9 mouse cellular contexts compared by ENCODE assay signal in genomic region chr1:153635521-153635920, GRCm38 (mm10). TPM values are rescaled to one million over a fixed set of nuclear protein-coding genes. Genes with fewer than 3 reads are reported as not detected.
DNase-seq lines count a peak whose midpoint lies in the region; ATAC-seq and TF ChIP-seq lines count a peak whose summit lies in the region.
"Had no signal": no experiment of that assay in that cellular context is flagged by ENCODE, and none has a peak within 500 bp of the region (broad histone marks: within the 10 kb centered on the region; RNA-seq: fewer than 3 reads in every experiment).

No protein-coding gene starts in this region.

- ATAC-seq in frontal cortex, adult (ENCODE audit: low TSS enrichment), result no peak
- peak; percentile 83 for ATAC-seq in forebrain, postnatal 0 days
- no peak for ATAC-seq in intestine, postnatal 0 days

- TF ChIP-seq CTCF in forebrain, postnatal 0 days (IDR thresholded peaks at IDR 0.05; ENCODE audit: low read depth), result no peak
- TF ChIP-seq CTCF in intestine, postnatal 0 days (IDR thresholded peaks at IDR 0.05; ENCODE audit: low read depth), result no peak

- DNase-seq in frontal cortex, adult 2 months (ENCODE audit: extremely low spot score in 1 of 2, low spot score in 1 of 2), result peak; percentile 44 to 77
- DNase-seq in Muller cell, postnatal 12 days (ENCODE audit: inconsistent ontology term), result peak; percentile 89
- peak; percentile 86 for DNase-seq in forebrain, postnatal 0 days
- DNase-seq in kidney, postnatal 14 days, result peak; percentile 85
- DNase-seq in lung, postnatal 25 days (ENCODE audit: low spot score), result peak; percentile 74
- no peak for DNase-seq in spleen, adult 12 weeks (ENCODE audit: low spot score)

- 34% methylated on average over 3 of the region's 3 CpGs for WGBS in forebrain, postnatal 0 days
- 70% methylated on average over 3 of the region's 3 CpGs for WGBS in intestine, postnatal 0 days

- H3K4me2 ChIP-seq in forebrain, postnatal 0 days (ENCODE audit: low read depth), result no peak overlapping the region
- H3K4me2 ChIP-seq in intestine, postnatal 0 days (replicated peaks; ENCODE audit: low read depth), result no peak overlapping the region

- H3K4me3 ChIP-seq in forebrain, postnatal 0 days (ENCODE audit: low read depth, low read length), result no peak overlapping the region
- H3K4me3 ChIP-seq in intestine, postnatal 0 days (ENCODE audit: low read depth, low read length), result no peak overlapping the region

- no peaks in the 10 kb centered on the region for H3K4me1 ChIP-seq in forebrain, postnatal 0 days (ENCODE audit: insufficient read depth)
- H3K4me1 ChIP-seq in intestine, postnatal 0 days (replicated peaks; ENCODE audit: control insufficient read depth, insufficient read depth, low read length), result no peaks in the 10 kb centered on the region

- no peaks in the 10 kb centered on the region for H3K36me3 ChIP-seq in forebrain, postnatal 0 days (ENCODE audit: insufficient read depth)
- no peaks in the 10 kb centered on the region for H3K36me3 ChIP-seq in intestine, postnatal 0 days (ENCODE audit: control insufficient read depth, insufficient read depth)

- H3K9me3 ChIP-seq in forebrain, postnatal 0 days (ENCODE audit: low read length), result no peaks in the 10 kb centered on the region
- H3K9me3 ChIP-seq in intestine, postnatal 0 days (ENCODE audit: control insufficient read depth), result no peaks in the 10 kb centered on the region

- no peaks in the 10 kb centered on the region for H3K27me3 ChIP-seq in forebrain, postnatal 0 days (ENCODE audit: insufficient read depth, low read length)
- no peaks in the 10 kb centered on the region for H3K27me3 ChIP-seq in intestine, postnatal 0 days (replicated peaks; ENCODE audit: control insufficient read depth, insufficient read depth, low read length)

- H3K9ac ChIP-seq in forebrain, postnatal 0 days, result no peak overlapping the region
- no peak overlapping the region for H3K9ac ChIP-seq in intestine, postnatal 0 days (ENCODE audit: low read depth, low read length)
- H3K9ac ChIP-seq: liver, embryonic 14.5 days had no signal

- H3K27ac ChIP-seq in forebrain, postnatal 0 days (ENCODE audit: low read depth, low read length), result peak overlapping the region; percentile 35; the same call in 1 of the 2 replicates
- H3K27ac ChIP-seq in intestine, postnatal 0 days (ENCODE audit: low read depth, low read length), result no peak overlapping the region
- H3K27ac ChIP-seq: liver, embryonic 14.5 days had no signal

RNA-seq across cellular contexts. Expression of gene Rgs8, which starts 17.3 kb away (rescaled TPM):
- 32.9 and 38.2 TPM in 2 replicates for polyA plus RNA-seq in frontal cortex, adult 2 months (2012; rRNA removed)
- total RNA-seq in forebrain, postnatal 0 days (2014; rRNA removed), result 19.3 and 22.7 TPM in 2 replicates
- polyA plus RNA-seq in forebrain, postnatal 0 days (2015; fragmentation: Nextera tagmentation; extraction: Ambion mirVana), result 12.0 and 16.6 TPM in 2 replicates
- polyA plus RNA-seq in intestine, postnatal 0 days (2015; fragmentation: Nextera tagmentation; extraction: Ambion mirVana), result 0.07 and 0.17 TPM in 2 replicates

Comparison
In these comparisons a context has a peak if more than half of its experiments do, and no peak if none do; other contexts are left out.
1. RNA of gene Rgs8, which starts 17.3 kb away (polyA plus RNA-seq): 32.9 to 38.2 TPM in frontal cortex, adult 2 months and 12.0 to 16.6 TPM in forebrain, postnatal 0 days; 0.07 to 0.17 TPM in intestine, postnatal 0 days; every median in the first group is over 10 times any median in the second.